ENCODE assay signal across 7 mouse cellular contexts in genomic region chr6:114041097-114041910, GRCm38 (mm10). TPM values are rescaled to one million over a fixed set of nuclear protein-coding genes. Genes with fewer than 3 reads are reported as not detected.
DNase-seq lines count a peak whose midpoint lies in the region; ATAC-seq and TF ChIP-seq lines count a peak whose summit lies in the region.

No protein-coding gene starts in this region.

- peak overlapping the region; percentile 88 for H3K4me2 ChIP-seq in hindbrain, embryonic 16.5 days (ENCODE audit: low read length)

- H3K27me3 ChIP-seq in E14TG2a.4 (ENCODE audit: insufficient read depth, low read length): peaks cover 64% of the 10 kb centered on the region
- H3K27me3 ChIP-seq in hindbrain, embryonic 16.5 days (replicated peaks; ENCODE audit: control insufficient read depth, insufficient read depth, low read length): peaks cover 3% of the 10 kb centered on the region; the same call in 1 of the 2 replicates
- H3K27me3 ChIP-seq in limb, embryonic 10.5 days (ENCODE audit: low read depth, poor library complexity, severe bottlenecking): peaks cover 90% of the 10 kb centered on the region

- DNase-seq in ZHBTc4 (ENCODE audit: low read depth, low spot score): peak; percentile 28
- DNase-seq in embryo, embryonic 9.5 days (ENCODE audit: extremely low spot score): peak; percentile 19
- DNase-seq in limb, embryonic 10.5 days (ENCODE audit: low spot score): peak; percentile 42
- DNase-seq in retina, embryonic 14.5 days (ENCODE audit: low spot score): peak; percentile 45
- no peak for DNase-seq in urinary bladder, postnatal 4 days (ENCODE audit: low spot score in 2 of 2)

- ATAC-seq in hindbrain, embryonic 16.5 days: peak; percentile 64

- no peaks in the 10 kb centered on the region for H3K36me3 ChIP-seq in E14TG2a.4 (ENCODE audit: insufficient read depth, low read length)
- no peaks in the 10 kb centered on the region for H3K36me3 ChIP-seq in hindbrain, embryonic 16.5 days (ENCODE audit: control insufficient read depth, insufficient read depth, low read length)
- H3K36me3 ChIP-seq in limb, embryonic 10.5 days: no peaks in the 10 kb centered on the region

- H3K4me1 ChIP-seq in E14TG2a.4 (replicated peaks; ENCODE audit: low read depth, low read length): peaks cover 10% of the 10 kb centered on the region
- peaks cover 10% of the 10 kb centered on the region for H3K4me1 ChIP-seq in hindbrain, embryonic 16.5 days (ENCODE audit: control insufficient read depth, insufficient read depth, low read depth, low read length)
- peaks cover 7% of the 10 kb centered on the region for H3K4me1 ChIP-seq in limb, embryonic 10.5 days

- H3K27ac ChIP-seq in hindbrain, embryonic 16.5 days (ENCODE audit: low read depth, low read length): peak overlapping the region; percentile 55
- H3K27ac ChIP-seq in limb, embryonic 10.5 days: no peak overlapping the region

- H3K9ac ChIP-seq in hindbrain, embryonic 16.5 days (ENCODE audit: low read depth, low read length): peak overlapping the region; percentile 81

- no peak for TF ChIP-seq CTCF in E14TG2a.4 (conservative IDR thresholded peaks at IDR 0.05; ENCODE audit: low read length)

- WGBS in hindbrain, embryonic 16.5 days: 2% methylated on average over 17 of the region's 39 CpGs
- 2% methylated on average over 39 of the region's 39 CpGs for WGBS in limb, embryonic 10.5 days

- peak overlapping the region; percentile 82 for H3K4me3 ChIP-seq in E14TG2a.4 (replicated peaks; ENCODE audit: low read length)
- H3K4me3 ChIP-seq in hindbrain, embryonic 16.5 days (ENCODE audit: low read length): peak overlapping the region; percentile 70
- peak overlapping the region; percentile 54 for H3K4me3 ChIP-seq in limb, embryonic 10.5 days

- H3K9me3 ChIP-seq in E14TG2a.4 (ENCODE audit: low read length): peaks cover 18% of the 10 kb centered on the region
- H3K9me3 ChIP-seq in hindbrain, embryonic 16.5 days (ENCODE audit: control insufficient read depth, low read length): no peaks in the 10 kb centered on the region
- H3K9me3 ChIP-seq in limb, embryonic 10.5 days (replicated peaks): no peaks in the 10 kb centered on the region

RNA-seq across cellular contexts. Expression of gene Atp2b2, which starts 1.1 kb away (rescaled TPM):
- polyA plus RNA-seq in hindbrain, embryonic 16.5 days (2015; fragmentation: Nextera tagmentation; extraction: Ambion mirVana): 36.5 and 42.3 TPM in 2 replicates
- polyA plus RNA-seq in limb, embryonic 10.5 days (2016; fragmentation: Nextera tagmentation; extraction: Ambion mirVana): 0.03 TPM in 2 replicates

Comparison
In these comparisons a context has a peak if more than half of its experiments do, and no peak if none do; other contexts are left out.
1. DNase-seq: peak in ZHBTc4 (single experiment), embryo, embryonic 9.5 days (single experiment), limb, embryonic 10.5 days (single experiment) and retina, embryonic 14.5 days (single experiment); none in urinary bladder, postnatal 4 days (0 of 2).
2. RNA of gene Atp2b2, which starts 1.1 kb away (polyA plus RNA-seq): 36.5 to 42.3 TPM in hindbrain, embryonic 16.5 days; 0.03 TPM in limb, embryonic 10.5 days; every median in the first group is over 10 times any median in the second.
3. Peak in every context shown above with its lines, with median percentiles within 50 percentile points of each other: H3K4me3 ChIP-seq.